Mouse (Mus musculus) liver, adult (tissue): ENCODE data around the gene Nf1.

Experiments
- GATA4 ChIP-seq: IDR thresholded peaks from 2 replicates; pipeline ENCODE4 v1.6.1; 2014; ENCODE audit warnings: mild to moderate bottlenecking, low read length; ENCODE audit not compliant: insufficient replicate concordance

Gene Nf1

GRCm38 (mm10) chr11:79528601-79529000, 189.1 kb downstream of the Nf1 start:
- no peak for TF ChIP-seq GATA4

- no peak for TF ChIP-seq GATA4
These were observed 189.7 kb downstream of the Nf1 start for GRCm38 (mm10) chr11:79529226-79529625.

GRCm38 (mm10) chr11:79529736-79530135, 190.2 kb downstream of the Nf1 start:
- no peak for TF ChIP-seq GATA4

GRCm38 (mm10) chr11:79530333-79530761, 190.9 kb downstream of the Nf1 start, which contains the start of the genes Evi2 and Evi2a:
TSS of gene Evi2 (minus strand) at chr11:79530589.
TSS of gene Evi2a (minus strand) at chr11:79530609.
- TF ChIP-seq GATA4 = no peak

- TF ChIP-seq GATA4 = no peak
These were observed 191.3 kb downstream of the Nf1 start for GRCm38 (mm10) chr11:79530774-79531173.

- no peak for TF ChIP-seq GATA4
These were observed 192.0 kb downstream of the Nf1 start for GRCm38 (mm10) chr11:79531485-79531884.

GRCm38 (mm10) chr11:79533311-79533710, 193.8 kb downstream of the Nf1 start:
- no peak for TF ChIP-seq GATA4

- no peak for TF ChIP-seq GATA4
These were observed 194.6 kb downstream of the Nf1 start for GRCm38 (mm10) chr11:79533950-79534690.

GRCm38 (mm10) chr11:79535554-79535953, 196.1 kb downstream of the Nf1 start:
- TF ChIP-seq GATA4 = no peak

- no peak for TF ChIP-seq GATA4
These were observed 196.8 kb downstream of the Nf1 start for GRCm38 (mm10) chr11:79536293-79536692.

- no peak for TF ChIP-seq GATA4
These were observed 213.1 kb downstream of the Nf1 start for GRCm38 (mm10) chr11:79552622-79553021.

GRCm38 (mm10) chr11:79560536-79560935, 221.0 kb downstream of the Nf1 start:
- no peak for TF ChIP-seq GATA4

GRCm38 (mm10) chr11:79563493-79563892, 224.0 kb downstream of the Nf1 start:
- no peak for TF ChIP-seq GATA4

GRCm38 (mm10) chr11:79566947-79567346, 227.5 kb downstream of the Nf1 start:
- no peak for TF ChIP-seq GATA4

GRCm38 (mm10) chr11:79568197-79568911, 228.9 kb downstream of the Nf1 start:
- TF ChIP-seq GATA4 = no peak

- no peak for TF ChIP-seq GATA4
These were observed 230.8 kb downstream of the Nf1 start for GRCm38 (mm10) chr11:79570319-79570718.

- TF ChIP-seq GATA4 = no peak
These were observed 234.3 kb downstream of the Nf1 start for GRCm38 (mm10) chr11:79573836-79574235.
